Mouse (Mus musculus): ENCODE measurements around the gene Lrrc15.

The Lrrc15 gene

GRCm38 (mm10) chr16:30282844-30283495 is at the start of gene Lrrc15:
TSS of gene Lrrc15 (minus strand) at chr16:30283256.
- in situ Hi-C loops (cut with MboI; ENCODE audit: unreplicated experiment in 2 of 2) = no loop called here

DNA sequence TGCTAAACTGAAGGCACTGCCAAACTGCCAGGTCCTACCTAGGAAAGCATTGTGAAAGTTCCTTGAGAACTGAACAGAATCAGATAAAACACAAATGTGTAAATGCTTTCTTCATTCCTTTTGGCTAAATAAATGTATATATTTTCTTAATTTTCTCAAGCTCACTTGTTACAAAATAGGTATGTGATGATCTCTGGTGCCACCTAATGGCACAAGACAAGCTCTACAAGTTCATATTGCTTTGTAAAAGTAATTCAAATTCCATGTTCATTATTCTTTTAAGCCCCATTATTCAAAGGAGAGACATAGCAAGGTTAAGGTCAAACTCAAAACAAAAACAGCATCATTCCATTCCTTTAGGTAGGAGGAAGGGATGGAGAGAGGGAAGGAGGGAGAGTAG is 31.2 kb upstream of the Lrrc15 start:
- in situ Hi-C loops (cut with MboI; ENCODE audit: unreplicated experiment in 2 of 2) = loop anchor here (5.0 to 25.0 kb wide), 4 partner anchors 62 to 1477 kb away; no protein-coding TSS in a partner anchor

DNA sequence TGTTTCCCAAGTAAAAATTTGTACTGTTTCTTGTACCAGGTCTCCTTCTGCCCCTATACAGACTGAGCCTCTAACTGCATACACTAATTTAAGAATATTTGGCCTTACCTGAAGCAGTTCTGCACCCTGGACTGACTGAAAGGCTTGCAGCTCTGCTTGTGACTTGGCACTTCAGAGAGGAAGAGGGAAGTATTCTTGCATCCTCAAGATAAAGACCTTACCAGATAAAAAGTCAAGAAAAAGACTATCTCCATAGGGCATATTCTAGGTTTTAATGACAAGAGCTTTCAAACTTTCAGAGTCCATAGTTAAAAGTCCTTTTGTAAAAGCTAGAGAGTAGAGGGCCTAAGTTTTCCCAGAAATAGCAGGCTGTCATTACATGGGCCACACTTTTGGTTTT is 27.6 kb upstream of the Lrrc15 start, which contains the start of gene Gp5:
Gene Gp5 (minus strand): TSS at position 133 of the 400 bp plus-strand sequence.
- in situ Hi-C loops (cut with MboI; ENCODE audit: unreplicated experiment in 2 of 2) = loop anchor here (5.0 to 25.0 kb wide), 4 partner anchors 58 to 1473 kb away; no protein-coding TSS in a partner anchor

- in situ Hi-C loops (cut with MboI; ENCODE audit: unreplicated experiment in 2 of 2) = loop anchor here (5.0 to 25.0 kb wide), 4 partner anchors 58 to 1473 kb away; no protein-coding TSS in a partner anchor
Observed at GRCm38 (mm10) chr16:30310171-30310515, 27.1 kb upstream of the Lrrc15 start.

DNA sequence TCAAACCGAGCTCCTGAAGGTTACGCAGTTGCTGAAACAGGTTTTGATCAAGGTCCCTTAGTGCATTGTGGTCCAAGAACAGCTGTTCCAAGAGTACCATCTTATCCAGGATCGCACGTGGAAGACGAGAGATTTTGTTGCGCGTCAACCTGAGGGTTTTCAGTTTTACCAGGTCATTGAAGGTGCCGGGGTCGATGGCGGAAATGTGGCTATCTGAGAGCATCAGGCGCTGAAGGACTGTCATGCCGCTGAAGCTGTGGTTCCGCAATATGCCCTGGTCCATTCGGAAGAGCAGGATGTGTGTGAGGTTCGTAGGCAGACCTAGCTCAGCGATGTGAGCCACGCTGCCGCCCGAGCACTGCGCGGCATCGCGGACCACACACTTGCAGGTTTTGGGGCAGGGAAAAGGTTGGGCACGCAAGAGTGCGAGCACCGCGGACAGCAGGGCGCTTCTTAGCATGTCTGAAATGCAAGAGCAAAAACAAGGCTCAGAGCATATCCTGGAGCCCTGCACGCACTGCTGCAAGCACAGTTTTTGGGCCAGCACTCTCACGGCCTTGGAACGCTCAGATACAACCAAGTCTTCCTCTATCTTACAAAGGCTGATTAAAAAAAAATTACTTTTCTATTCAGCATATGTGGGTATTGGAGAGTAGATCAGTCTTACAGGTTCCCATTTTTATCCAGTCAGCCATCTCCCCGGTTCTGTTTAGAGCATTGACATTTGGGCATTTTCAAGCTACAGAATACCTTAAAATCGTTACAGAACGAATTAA is 26.5 kb upstream of the Lrrc15 start:
- in situ Hi-C loops (cut with MboI; ENCODE audit: unreplicated experiment in 2 of 2) = loop anchor here (5.0 to 25.0 kb wide), 4 partner anchors 57 to 1472 kb away; no protein-coding TSS in a partner anchor

GRCm38 (mm10) chr16:30308616-30309394 is 25.7 kb upstream of the Lrrc15 start:
- in situ Hi-C loops (cut with MboI; ENCODE audit: unreplicated experiment in 2 of 2) = loop anchor here in 1 of 2 experiments (25.0 kb wide), 1 partner anchor 1472 kb away; no protein-coding TSS in a partner anchor

GRCm38 (mm10) chr16:30307961-30308615 is 25.0 kb upstream of the Lrrc15 start:
- in situ Hi-C loops (cut with MboI; ENCODE audit: unreplicated experiment in 2 of 2) = loop anchor here in 1 of 2 experiments (25.0 kb wide), 1 partner anchor 1471 kb away; no protein-coding TSS in a partner anchor

DNA sequence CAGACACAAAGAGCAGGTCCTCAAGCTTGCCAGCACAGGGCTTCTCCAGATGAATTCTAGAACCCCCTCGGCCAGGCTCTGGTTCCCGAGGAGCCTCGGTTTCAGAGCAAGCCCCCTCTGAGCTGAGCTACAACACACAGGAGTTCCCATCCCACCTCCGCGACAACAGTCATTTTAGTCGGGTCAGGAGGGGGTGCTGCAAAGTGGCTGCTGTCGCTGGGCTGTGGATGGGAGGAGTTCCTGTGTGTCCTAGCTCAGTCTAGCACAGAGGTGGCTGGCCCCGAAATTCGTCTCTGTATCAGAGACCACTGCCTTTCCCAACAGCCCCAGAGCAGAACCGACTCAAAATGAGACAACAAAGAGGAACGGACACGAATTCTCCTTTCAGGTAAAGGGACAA is 24.2 kb upstream of the Lrrc15 start:
- in situ Hi-C loops (cut with MboI; ENCODE audit: unreplicated experiment in 2 of 2) = loop anchor here in 1 of 2 experiments (25.0 kb wide), 1 partner anchor 1470 kb away; no protein-coding TSS in a partner anchor

GRCm38 (mm10) chr16:30306102-30306501 is 23.0 kb upstream of the Lrrc15 start:
- in situ Hi-C loops (cut with MboI; ENCODE audit: unreplicated experiment in 2 of 2) = loop anchor here in 1 of 2 experiments (25.0 kb wide), 1 partner anchor 1469 kb away; no protein-coding TSS in a partner anchor

DNA sequence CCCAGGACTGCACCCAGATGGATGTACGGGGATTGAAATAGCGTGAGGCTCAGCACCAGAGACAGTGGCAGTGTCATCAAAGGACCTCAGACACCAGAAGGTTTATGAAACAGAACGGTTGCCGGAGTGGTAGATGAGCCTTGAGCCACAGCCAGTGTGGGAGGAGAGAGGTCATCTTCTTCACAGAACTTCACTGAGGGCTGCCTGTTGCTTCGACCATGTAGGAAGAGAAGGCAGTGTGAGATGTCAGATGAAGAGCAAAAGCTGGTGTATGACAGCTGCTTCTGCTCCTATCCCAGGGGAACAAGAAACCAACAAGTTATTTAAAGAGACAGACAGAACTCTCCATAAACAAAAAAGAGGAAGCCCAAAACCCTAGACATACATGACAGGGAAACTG is 21.2 kb upstream of the Lrrc15 start:
- in situ Hi-C loops (cut with MboI; ENCODE audit: unreplicated experiment in 2 of 2) = loop anchor here in 1 of 2 experiments (25.0 kb wide), 1 partner anchor 1467 kb away; no protein-coding TSS in a partner anchor

GRCm38 (mm10) chr16:30303411-30303810 is 20.4 kb upstream of the Lrrc15 start:
- in situ Hi-C loops (cut with MboI; ENCODE audit: unreplicated experiment in 2 of 2) = loop anchor here in 1 of 2 experiments (25.0 kb wide), 1 partner anchor 1466 kb away; no protein-coding TSS in a partner anchor

DNA sequence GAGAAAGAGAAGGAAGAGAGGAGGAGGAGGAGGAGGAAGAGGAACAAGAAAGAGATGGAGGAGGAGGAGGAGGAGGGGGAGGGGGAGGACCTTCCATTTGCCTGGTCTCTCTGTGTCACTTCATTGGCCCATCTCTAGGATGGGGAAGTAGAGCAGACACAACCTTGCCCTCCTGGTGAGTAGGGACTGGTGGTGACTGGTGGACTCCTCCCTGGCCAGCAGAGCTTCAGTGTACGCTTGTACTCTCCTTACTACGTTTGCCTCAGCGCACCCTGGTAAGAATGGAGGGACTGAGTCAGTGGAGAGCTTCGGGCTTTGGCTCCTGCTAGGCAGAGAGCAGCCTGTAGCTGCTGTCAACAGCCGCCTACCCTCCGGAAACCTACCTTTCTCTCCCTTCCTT is 19.6 kb upstream of the Lrrc15 start:
- in situ Hi-C loops (cut with MboI; ENCODE audit: unreplicated experiment in 2 of 2) = loop anchor here in 1 of 2 experiments (25.0 kb wide), 1 partner anchor 1465 kb away; no protein-coding TSS in a partner anchor

- in situ Hi-C loops (cut with MboI; ENCODE audit: unreplicated experiment in 2 of 2) = loop anchor here in 1 of 2 experiments (25.0 kb wide), 1 partner anchor 1462 kb away; no protein-coding TSS in a partner anchor
Observed at GRCm38 (mm10) chr16:30299711-30300277, 16.7 kb upstream of the Lrrc15 start.

DNA sequence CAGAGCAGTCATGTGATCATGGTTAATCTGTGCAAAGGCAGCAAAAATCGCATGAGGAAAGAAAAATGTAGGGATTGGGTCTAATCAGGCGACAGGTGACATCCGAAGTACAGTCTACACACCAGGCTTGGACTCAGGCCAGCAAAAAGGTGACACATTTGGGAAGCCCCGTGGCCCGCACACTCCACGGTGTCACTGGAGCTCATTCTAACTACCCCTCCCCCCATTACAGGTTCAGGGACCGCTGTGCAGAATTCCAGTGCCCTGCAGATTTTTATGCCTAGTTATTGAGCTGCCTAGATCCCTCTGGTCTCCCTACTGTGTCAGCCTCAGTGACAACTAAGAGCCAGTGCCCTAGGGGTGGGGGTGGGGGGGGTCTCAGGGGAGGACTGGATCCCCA is 14.4 kb upstream of the Lrrc15 start:
- in situ Hi-C loops (cut with MboI; ENCODE audit: unreplicated experiment in 2 of 2) = no loop called here

DNA sequence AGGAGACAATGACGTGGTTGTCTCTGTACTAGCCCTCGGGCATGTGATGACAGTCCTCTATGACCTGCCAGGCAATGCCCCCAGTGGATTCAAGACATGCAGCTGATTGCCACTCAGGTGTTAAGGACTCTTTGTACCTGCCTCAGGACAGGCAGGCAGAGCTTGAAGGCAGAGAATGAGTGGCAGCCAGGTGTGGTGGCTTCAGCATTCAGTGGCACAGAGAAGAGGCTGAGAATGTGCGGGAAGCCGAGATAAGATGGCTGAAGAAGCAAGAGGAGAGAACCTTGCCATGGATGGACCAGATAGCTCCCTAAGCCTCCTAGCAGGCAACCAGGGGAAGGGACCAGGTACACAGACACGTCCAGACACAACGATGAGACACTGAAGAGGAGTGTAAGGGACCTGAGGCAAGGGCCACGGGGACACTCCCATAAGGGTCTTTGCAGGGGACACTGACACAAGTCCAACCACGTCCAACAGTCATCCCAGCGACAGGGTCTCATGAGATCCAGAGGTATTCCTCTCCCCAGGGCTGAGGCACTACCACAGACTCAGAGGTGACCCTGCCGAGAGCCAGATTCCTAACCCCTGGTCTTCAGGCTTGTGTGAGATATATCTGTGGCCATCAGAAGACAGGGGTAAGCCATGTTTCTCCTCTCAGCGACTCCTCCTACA is 13.7 kb upstream of the Lrrc15 start:
- in situ Hi-C loops (cut with MboI; ENCODE audit: unreplicated experiment in 2 of 2) = no loop called here

- in situ Hi-C loops (cut with MboI; ENCODE audit: unreplicated experiment in 2 of 2) = no loop called here
Observed at GRCm38 (mm10) chr16:30295106-30295505, 12.1 kb upstream of the Lrrc15 start.

DNA sequence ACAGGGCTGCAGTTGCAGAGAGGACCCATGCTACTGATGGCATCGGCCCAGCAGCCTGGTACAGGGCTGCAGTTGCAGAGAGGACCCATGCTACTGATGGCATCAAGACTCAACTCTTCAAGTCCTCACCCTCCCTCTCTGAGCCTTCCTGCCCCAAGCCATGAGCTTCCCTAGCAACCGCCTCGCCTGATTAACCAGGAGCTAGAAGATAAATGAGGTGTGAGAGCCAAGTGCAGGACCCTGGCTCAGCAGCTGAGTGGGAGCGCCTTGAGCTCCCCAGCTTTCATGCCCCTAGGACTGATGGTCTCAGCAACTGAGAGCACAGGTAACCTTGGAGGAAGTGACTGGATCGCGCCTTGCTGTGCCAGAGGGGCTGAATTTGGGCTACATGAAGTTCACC is 7.4 kb upstream of the Lrrc15 start:
- in situ Hi-C loops (cut with MboI; ENCODE audit: unreplicated experiment in 2 of 2) = no loop called here

DNA sequence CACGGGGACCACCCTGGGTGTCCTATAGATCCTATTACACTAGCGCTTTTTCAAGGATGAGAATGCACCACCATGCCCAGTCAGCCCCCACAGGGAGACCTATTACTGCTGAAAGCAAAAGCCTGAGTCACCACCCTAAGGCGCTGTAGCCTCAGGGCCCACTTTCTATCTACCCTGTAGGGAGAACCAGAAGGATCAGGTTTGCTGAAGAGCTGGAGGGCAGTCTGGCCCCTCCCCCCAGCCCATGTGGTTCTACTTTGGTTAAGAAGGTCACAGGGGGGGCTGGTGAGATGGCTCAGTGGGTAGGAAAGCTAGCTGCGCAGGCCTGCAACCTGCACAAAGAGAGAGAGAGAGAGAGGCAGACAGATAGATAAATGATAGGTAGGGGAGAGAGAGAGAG is 2.6 kb upstream of the Lrrc15 start:
- in situ Hi-C loops (cut with MboI; ENCODE audit: unreplicated experiment in 2 of 2) = no loop called here
